In the genomic region with DNA sequence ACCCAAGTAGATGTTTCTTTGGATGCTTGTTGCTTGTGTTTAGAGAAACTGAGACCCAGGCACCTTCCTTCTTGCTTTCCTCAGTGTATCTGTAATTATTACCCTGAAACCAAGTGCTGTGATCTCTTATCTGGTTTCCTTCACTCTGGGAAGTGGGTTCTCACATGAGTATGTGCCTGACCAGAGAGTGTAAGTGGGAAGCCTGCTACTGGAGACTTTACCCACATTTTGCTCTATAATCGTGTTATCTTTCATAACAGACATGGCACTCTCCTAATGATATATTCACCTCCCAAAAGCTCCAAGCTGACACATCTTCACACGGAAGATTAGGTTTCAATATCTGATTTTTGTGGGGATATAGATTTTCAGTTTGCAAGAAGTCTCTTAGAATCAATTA, we compare ENCODE assay signal across 14 mouse cellular contexts.
"Had no signal": no experiment of that assay in that cellular context is flagged by ENCODE, and none has a peak within 500 bp of the region (broad histone marks: within the 10 kb centered on the region; RNA-seq: fewer than 3 reads in every experiment).

No protein-coding gene starts in this region.

- ATAC-seq: midbrain, embryonic 15.5 days had no signal

- H3K4me1 ChIP-seq: midbrain, embryonic 10.5 days; neural tube, embryonic 12.5 days had no signal

- H3K27ac ChIP-seq: layer of hippocampus, adult 2 months; midbrain, embryonic 10.5 days; midbrain, embryonic 15.5 days; neural tube, embryonic 12.5 days had no signal

- DNase-seq: kidney, adult 18-20 months; kidney, postnatal 10 days; kidney, postnatal 4 days; left cerebral cortex, postnatal 4 days; lung, adult 18-20 months; lung, postnatal 36 days; right cerebral cortex, postnatal 4 days; spleen, adult 18-20 months; thymus, adult 18-20 months; thymus, postnatal 14 days had no signal

- H3K4me2 ChIP-seq: midbrain, embryonic 15.5 days; neural tube, embryonic 12.5 days had no signal

- H3K36me3 ChIP-seq: midbrain, embryonic 15.5 days had no signal

- H3K4me3 ChIP-seq: layer of hippocampus, adult 2 months; midbrain, embryonic 10.5 days; midbrain, embryonic 15.5 days; neural tube, embryonic 12.5 days had no signal

- H3K9ac ChIP-seq: midbrain, embryonic 15.5 days; neural tube, embryonic 12.5 days had no signal

- H3K9me3 ChIP-seq: midbrain, embryonic 10.5 days; midbrain, embryonic 15.5 days; neural tube, embryonic 12.5 days had no signal

- H3K27me3 ChIP-seq: midbrain, embryonic 15.5 days; neural tube, embryonic 12.5 days had no signal
